Mouse (Mus musculus) ES-Bruce4 (cell line): ENCODE results near the gene Celf5.

Source experiments
- CTCF ChIP-seq: IDR thresholded peaks from one replicate; pipeline ENCODE4 v1.8.1; 2011; ENCODE audit warnings: low read depth, low read length
- EP300 ChIP-seq: IDR thresholded peaks from 2 replicates; pipeline ENCODE4 v1.6.1; 2011; ENCODE audit warnings: low read depth, low read length; ENCODE audit not compliant: insufficient read depth
- POLR2A ChIP-seq: IDR thresholded peaks from one replicate; pipeline ENCODE4 v1.8.1; 2011; ENCODE audit warnings: low read length; ENCODE audit not compliant: insufficient read depth

DNA sequence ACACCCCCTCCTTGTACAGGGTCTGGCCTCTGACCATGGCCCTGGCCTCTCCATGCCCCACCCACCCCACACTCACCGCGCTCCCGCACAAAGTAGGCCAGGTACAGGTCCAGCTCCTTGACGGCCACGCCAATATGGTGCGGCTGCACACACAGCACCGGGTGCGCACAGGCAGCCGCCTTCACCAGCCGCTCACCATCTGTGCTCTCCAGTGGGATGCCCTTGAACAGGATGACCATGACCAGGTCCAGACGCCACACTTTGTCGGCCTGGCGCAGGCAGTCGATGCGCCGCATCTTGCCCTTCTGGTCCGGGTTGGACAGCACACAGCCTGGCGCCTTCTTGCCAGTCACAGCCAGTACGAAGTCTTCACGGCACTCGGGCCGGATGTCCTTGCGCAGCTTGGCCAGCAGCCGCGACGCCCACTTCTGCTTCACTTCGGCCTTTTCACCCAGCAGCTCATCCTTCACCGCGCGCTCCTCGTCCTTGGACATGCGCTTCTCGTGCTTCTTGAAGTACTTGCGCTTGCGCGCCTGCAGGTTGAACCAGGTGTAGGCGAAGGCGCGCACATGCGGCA is 62.2 kb downstream of the Celf5 start:
- TF ChIP-seq POLR2A (no peak), CTCF (no peak), EP300 (no peak)
